ENCODE assay signal across 27 mouse cellular contexts in genomic region chr1:162160718-162161117, GRCm38 (mm10).
DNase-seq lines count a peak whose midpoint lies in the region; ATAC-seq lines count a peak whose summit lies in the region.
"Had no signal": no experiment of that assay in that cellular context is flagged by ENCODE, and none has a peak within 500 bp of the region (broad histone marks: within the 10 kb centered on the region; RNA-seq: fewer than 3 reads in every experiment).

No protein-coding gene starts in this region.

- no peak for ATAC-seq in midbrain, embryonic 11.5 days (ENCODE audit: low FRiP score)
- ATAC-seq: activated CD4-positive, CD25-positive, alpha-beta regulatory T cell, adult 4 months; forebrain, postnatal 0 days had no signal

- no peak overlapping the region for H3K27ac ChIP-seq in midbrain, embryonic 11.5 days (ENCODE audit: low read depth, low read length)
- H3K27ac ChIP-seq in midbrain, embryonic 10.5 days (replicated peaks): no peak overlapping the region
- H3K27ac ChIP-seq: forebrain, embryonic 12.5 days; hindbrain, embryonic 10.5 days; hindbrain, embryonic 15.5 days; layer of hippocampus, adult 2 months; liver, embryonic 15.5 days; midbrain, embryonic 12.5 days; neural tube, embryonic 12.5 days had no signal

- no peak overlapping the region for H3K4me3 ChIP-seq in midbrain, embryonic 11.5 days (ENCODE audit: low read depth, low read length)
- no peak overlapping the region for H3K4me3 ChIP-seq in midbrain, embryonic 10.5 days
- H3K4me3 ChIP-seq: embryonic facial prominence, embryonic 15.5 days; forebrain, embryonic 12.5 days; hindbrain, embryonic 10.5 days; hindbrain, embryonic 15.5 days; kidney, embryonic 15.5 days; layer of hippocampus, adult 2 months; liver, embryonic 15.5 days; midbrain, embryonic 12.5 days; myocyte; neural tube, embryonic 12.5 days had no signal

- 75% methylated on average over 1 of the region's 1 CpGs for WGBS in midbrain, embryonic 11.5 days
- 80% methylated on average over 1 of the region's 1 CpGs for WGBS in midbrain, embryonic 10.5 days

- H3K4me2 ChIP-seq in midbrain, embryonic 11.5 days: no peak overlapping the region
- H3K4me2 ChIP-seq: embryonic facial prominence, embryonic 15.5 days; forebrain, embryonic 12.5 days; hindbrain, embryonic 15.5 days; kidney, embryonic 15.5 days; liver, embryonic 15.5 days; midbrain, embryonic 12.5 days; neural tube, embryonic 12.5 days had no signal

- no peaks in the 10 kb centered on the region; the same call in 1 of the 2 replicates for H3K4me1 ChIP-seq in midbrain, embryonic 11.5 days (ENCODE audit: control insufficient read depth, insufficient read depth, low read length)
- peaks cover 14% of the 10 kb centered on the region for H3K4me1 ChIP-seq in midbrain, embryonic 10.5 days
- H3K4me1 ChIP-seq: hindbrain, embryonic 15.5 days; liver, embryonic 15.5 days had no signal

- H3K9ac ChIP-seq in midbrain, embryonic 11.5 days (ENCODE audit: low read length): no peak overlapping the region
- H3K9ac ChIP-seq: embryonic facial prominence, embryonic 15.5 days; forebrain, embryonic 12.5 days; forebrain, postnatal 0 days; hindbrain, embryonic 15.5 days; kidney, embryonic 15.5 days; liver, embryonic 15.5 days; midbrain, embryonic 12.5 days; neural tube, embryonic 12.5 days had no signal

- DNase-seq in heart, adult 11 months: peak; percentile 74
- DNase-seq in heart, adult 8-10 months (ENCODE audit: low spot score): no peak
- DNase-seq in kidney, postnatal 14 days: peak; percentile 22
- no peak for DNase-seq in kidney, postnatal 25 days
- peak; percentile 67 for DNase-seq in midbrain, embryonic 11.5 days (ENCODE audit: low spot score, missing footprints)
- no peak for DNase-seq in midbrain, embryonic 10.5 days (ENCODE audit: low spot score)
- no peak for DNase-seq in cerebellum, postnatal 36 days
- DNase-seq: adrenal gland, adult 2 months; cerebellum, adult 8-10 months; cerebellum, postnatal 25 days; forebrain, postnatal 0 days; heart, postnatal 14 days; right cerebral cortex, adult 18-20 months; spleen, adult 18-20 months; thymus, postnatal 14 days had no signal

- H3K36me3 ChIP-seq in midbrain, embryonic 11.5 days (ENCODE audit: control insufficient read depth, insufficient read depth, low read length): no peaks in the 10 kb centered on the region
- no peaks in the 10 kb centered on the region for H3K36me3 ChIP-seq in midbrain, embryonic 10.5 days
- H3K36me3 ChIP-seq: embryonic facial prominence, embryonic 15.5 days; forebrain, embryonic 12.5 days; hindbrain, embryonic 10.5 days; hindbrain, embryonic 15.5 days; kidney, embryonic 15.5 days; liver, embryonic 15.5 days; midbrain, embryonic 12.5 days; neural tube, embryonic 12.5 days had no signal

- H3K27me3 ChIP-seq in midbrain, embryonic 11.5 days (ENCODE audit: control insufficient read depth, insufficient read depth, low read length): no peaks in the 10 kb centered on the region
- H3K27me3 ChIP-seq in midbrain, embryonic 10.5 days (ENCODE audit: low read depth, poor library complexity, severe bottlenecking): no peaks in the 10 kb centered on the region
- H3K27me3 ChIP-seq: CH12.LX; embryonic facial prominence, embryonic 15.5 days; forebrain, embryonic 12.5 days; hindbrain, embryonic 15.5 days; kidney, embryonic 15.5 days; liver, embryonic 15.5 days; midbrain, embryonic 12.5 days; neural tube, embryonic 12.5 days had no signal

- no peaks in the 10 kb centered on the region for H3K9me3 ChIP-seq in midbrain, embryonic 11.5 days (ENCODE audit: control insufficient read depth, low read length)
- H3K9me3 ChIP-seq in midbrain, embryonic 10.5 days (replicated peaks): no peaks in the 10 kb centered on the region
- H3K9me3 ChIP-seq: embryonic facial prominence, embryonic 15.5 days; forebrain, embryonic 12.5 days; hindbrain, embryonic 10.5 days; hindbrain, embryonic 15.5 days; kidney, embryonic 15.5 days; liver, embryonic 15.5 days; midbrain, embryonic 12.5 days; neural tube, embryonic 12.5 days had no signal

Comparison
In these comparisons a context has a peak if more than half of its experiments do, and no peak if none do; other contexts are left out.
1. DNase-seq: peak in heart, adult 11 months (single experiment), kidney, postnatal 14 days (single experiment) and midbrain, embryonic 11.5 days (single experiment); none in heart, adult 8-10 months (single experiment), kidney, postnatal 25 days (0 of 2), midbrain, embryonic 10.5 days (single experiment) and cerebellum, postnatal 36 days (0 of 2).